Mouse (Mus musculus) retina, embryonic 14.5 days (tissue): Measurements from ENCODE around the gene Ikbip.

Experiments
- DNase-seq: peaks from one replicate; pipeline ENCODE4 v3.0.0-alpha.2; 2015; ENCODE audit warnings: low spot score

The Ikbip gene

DNA sequence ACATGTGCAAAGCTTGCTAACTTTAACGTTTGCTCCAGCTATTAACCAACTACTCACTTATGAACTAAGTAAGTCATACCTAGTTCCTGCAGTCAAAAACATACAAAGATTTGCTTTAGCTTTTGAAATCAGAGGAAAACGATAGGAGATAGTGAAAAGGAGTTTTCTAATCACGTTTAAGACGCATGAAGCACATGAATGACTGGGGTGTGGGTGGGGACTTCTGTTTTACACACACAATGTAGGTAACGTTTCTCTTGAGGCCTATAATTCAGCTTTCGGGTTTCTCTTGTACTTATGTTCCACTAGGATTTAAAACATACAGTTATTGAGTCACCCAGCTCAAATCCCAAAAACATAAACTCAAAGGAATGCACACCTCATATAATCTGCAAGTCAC, 39.9 kb downstream of the Ikbip start:
- no peak for DNase-seq

GRCm38 (mm10) chr10:91123281-91123827, 40.6 kb downstream of the Ikbip start:
- peak; percentile 32 for DNase-seq

GRCm38 (mm10) chr10:91123828-91124822, 41.4 kb downstream of the Ikbip start, which contains the start of gene Slc25a3:
Gene Slc25a3 (minus strand): TSS chr10:91124059.
- peak; percentile 99 for DNase-seq

DNA sequence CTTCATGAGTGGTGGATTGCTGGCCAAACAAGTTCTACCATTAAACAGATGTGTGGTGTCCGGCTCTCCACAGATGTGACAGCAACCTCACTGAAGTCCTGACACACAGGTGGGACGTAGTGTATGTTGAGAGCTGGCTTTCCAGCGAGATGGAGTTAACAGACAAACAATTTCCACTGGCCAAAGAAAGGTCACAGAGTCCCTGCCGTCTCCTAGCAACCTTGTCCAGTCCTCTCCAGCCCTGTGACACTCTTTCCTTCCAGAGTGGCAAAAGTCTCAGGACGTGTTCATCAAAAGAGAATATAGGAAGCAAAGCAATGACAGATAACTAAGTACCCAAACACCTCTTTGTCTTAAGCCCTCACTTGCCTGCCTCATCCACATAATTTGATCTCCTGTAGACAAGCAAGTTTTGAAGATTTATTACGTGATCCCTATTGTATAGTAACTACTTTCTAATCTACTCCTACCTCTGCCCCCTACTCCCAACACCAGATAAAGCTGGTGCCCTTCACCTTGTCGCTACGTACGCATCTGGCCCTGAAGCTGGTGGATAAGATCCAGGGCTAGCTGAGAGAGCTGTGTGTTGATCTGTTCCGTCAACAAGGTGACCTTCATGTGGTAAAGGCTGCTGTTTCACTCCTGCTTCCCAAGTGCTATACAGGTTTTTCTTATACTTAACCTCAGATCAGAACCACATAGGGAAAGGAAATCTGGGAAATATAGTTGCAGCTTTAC, 44.0 kb downstream of the Ikbip start:
- DNase-seq = no peak

DNA sequence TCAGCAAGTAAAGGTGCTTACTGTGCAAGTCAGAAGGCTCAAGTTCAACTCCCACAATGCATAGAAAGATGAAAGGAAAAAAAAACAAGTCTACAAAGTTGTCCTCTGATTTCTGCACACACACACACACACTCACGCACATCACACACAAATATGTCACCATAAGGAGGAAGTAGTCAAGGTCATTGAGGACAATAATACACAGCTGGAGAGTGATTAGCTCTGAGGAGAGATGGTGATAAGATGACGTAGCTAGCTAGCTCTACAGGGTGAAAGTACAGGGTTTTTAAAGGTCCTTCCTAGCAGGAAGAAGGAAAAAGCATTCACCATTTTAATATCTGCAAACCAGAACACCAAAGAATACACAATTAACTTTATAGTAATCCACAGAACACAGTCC, 44.7 kb downstream of the Ikbip start:
- DNase-seq = no peak

- DNase-seq = no peak
Observed at GRCm38 (mm10) chr10:91128551-91129160, 45.9 kb downstream of the Ikbip start.

DNA sequence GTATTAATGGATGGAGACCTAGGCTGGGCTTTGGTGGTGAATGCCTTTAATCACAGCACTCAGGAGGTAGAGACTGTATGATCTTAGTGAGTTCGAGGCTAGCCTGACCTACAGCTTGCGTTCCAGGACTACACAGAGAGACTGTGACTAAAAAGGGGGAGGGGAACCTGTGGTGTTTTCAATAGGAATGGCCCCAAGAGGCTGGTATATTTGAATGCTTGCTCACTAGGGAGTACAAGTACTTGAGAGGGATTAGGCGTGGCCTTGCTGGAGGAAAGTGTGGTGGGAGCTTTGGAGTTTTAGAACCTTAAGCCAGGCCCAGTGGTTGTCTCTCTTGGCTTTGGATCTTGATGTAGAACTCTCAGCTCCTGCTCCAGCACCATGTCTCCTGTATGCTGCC, 48.1 kb downstream of the Ikbip start:
- DNase-seq = no peak

DNA sequence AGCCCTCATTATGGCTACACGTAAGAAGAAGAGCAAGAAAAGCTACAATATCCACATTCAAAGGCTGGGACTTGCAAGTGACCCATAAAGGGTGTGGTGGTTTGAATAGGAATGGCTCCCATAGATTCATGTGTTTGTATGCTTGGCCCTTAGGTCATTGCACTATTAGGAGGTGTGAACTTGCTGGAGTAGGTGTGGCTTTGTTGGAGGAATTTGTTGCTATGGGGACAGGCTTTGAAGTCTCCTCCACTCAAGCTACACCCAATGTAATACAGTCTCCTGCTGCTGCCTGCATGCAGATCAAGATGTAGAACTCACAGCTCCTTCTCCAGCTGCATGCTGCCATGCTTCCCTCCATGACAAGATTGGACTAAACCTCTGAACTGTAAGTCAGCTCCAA, 48.8 kb downstream of the Ikbip start:
- no peak for DNase-seq

- DNase-seq = peak; percentile 81
Observed at GRCm38 (mm10) chr10:91135302-91135972, 52.7 kb downstream of the Ikbip start.

GRCm38 (mm10) chr10:91137400-91137799, 54.7 kb downstream of the Ikbip start:
- no peak for DNase-seq

GRCm38 (mm10) chr10:91138317-91138716, 55.6 kb downstream of the Ikbip start:
- no peak for DNase-seq

DNA sequence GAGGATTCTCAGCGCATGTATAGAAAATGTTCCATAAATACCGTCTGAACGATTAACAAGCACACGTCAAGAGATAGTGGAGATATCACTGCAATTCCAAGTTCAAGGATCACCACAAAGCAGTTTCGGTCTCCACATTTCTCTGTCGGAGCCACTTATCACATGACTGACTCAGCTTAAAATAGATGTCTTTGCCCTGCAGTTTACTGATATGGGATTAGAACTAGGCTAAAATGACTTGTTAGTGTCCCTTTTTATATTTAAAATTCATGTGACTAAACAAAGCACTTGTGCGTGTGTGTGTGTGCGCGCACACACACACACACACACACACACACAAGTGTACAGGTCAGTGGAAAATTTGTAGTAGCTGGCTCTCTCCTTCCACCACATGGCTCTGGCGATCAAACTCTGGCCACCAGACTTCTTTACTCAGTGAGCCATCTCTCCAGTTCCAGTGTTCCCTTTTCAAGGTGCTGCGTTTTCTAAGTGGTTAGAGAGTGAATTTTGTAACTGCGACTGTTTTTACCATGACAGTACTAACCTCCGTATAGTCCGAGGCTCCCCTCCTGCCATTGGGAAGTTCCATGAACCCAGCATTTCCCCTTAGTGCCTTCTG, 56.5 kb downstream of the Ikbip start:
- DNase-seq = no peak

- peak; percentile 79 for DNase-seq
Observed at GRCm38 (mm10) chr10:91141564-91141963, 58.8 kb downstream of the Ikbip start.

- no peak for DNase-seq
Observed at GRCm38 (mm10) chr10:91142654-91143191, 60.0 kb downstream of the Ikbip start.

DNA sequence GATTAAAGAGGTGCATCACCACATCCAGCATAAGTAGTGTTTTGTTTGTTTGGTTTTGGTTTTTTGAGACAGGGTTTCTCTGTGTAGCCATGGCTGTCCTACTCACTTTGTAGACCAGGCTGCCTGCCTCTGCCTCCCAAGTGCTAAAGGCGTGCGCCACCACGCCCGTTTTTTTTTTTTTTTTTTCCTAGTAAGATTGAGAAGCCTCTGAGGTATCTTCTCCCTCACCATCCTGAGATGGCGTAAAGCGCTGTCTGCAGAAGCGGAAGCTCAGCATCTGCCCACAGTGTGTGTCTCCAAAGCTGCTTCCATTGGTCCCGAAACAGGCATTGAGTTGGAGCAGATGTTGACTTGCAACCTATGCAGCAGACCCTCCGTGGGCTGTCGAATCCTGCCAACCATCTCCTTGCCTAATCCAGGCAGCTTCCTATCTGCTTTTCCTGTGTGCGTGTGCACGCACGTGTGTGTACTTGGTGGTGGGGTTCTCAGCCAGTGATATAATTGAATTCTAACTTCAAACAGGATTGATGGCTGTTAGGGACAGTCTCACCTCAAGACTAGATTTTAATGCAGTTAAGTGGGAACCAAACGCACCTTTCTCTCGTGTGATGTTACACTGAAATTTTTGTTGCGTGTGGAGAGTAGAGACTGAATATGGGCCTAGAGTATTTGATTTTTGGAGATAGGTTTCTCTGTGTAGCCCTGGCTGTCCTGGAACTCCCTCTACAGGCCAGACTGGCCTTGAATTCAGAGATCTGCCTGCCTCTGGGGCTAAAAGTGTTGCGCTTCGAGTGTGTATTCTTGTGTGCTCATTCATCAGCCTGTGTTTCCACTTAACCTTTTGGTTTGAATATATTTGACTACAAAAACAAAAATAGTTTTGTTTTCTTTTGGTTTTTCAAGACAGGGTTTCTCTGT, 60.8 kb downstream of the Ikbip start:
- no peak for DNase-seq

DNA sequence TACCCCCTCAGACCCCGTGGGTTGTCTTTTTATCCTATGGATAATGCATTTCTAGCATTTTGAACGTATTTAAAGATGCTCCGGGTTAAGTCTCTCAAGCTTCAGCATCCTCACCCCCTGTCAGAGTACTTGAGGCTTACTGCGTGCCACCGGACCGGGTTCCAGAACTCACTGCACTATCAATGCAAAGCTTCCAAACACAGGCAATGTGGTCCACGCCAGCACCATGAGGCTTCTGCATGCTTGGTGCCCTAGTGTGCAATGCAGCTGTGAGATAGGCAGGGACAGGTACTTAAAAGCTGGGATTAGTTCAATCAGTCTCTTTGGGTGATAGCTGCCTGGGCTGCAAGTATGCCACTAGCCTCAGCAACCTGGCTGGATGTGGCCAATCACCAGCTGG, 62.7 kb downstream of the Ikbip start:
- DNase-seq = no peak
